Mouse (Mus musculus) adrenal gland, postnatal 0 days (tissue): ENCODE results near the gene Gm21149. TPM values are rescaled to one million over a fixed set of nuclear protein-coding genes. Genes with fewer than 3 reads are reported as not detected.

Source experiments
- polyA plus RNA-seq: library from polyadenylated mRNA; unstranded; fragments of >200 nt; fragmentation: Nextera tagmentation; extraction: Ambion mirVana; gene quantifications from 2 replicates; pipeline ENCODE4 v1.2.1, GENCODE M21; 2015

Gm21149 gene
- 0.16 and 0.18 TPM in 2 replicates for polyA plus RNA-seq

DNA sequence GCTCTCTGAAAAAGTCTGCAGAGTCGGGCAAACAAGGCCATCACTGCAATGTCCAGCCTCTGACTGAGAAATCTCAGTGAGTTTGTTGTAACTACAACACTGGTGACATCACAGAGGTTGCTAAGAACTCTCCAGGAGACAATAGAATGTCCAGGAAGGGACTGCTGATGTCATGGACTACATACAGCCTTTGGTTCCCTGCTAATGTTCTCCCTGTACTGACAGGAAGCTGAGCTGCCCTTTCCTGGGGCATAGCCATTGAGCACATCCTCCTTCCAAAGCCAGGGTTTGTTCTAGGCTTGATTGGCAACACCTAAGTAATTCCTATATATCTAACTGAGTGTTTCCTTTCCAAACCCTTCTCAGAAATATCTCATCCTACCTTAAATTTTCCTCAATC is at the start of gene Gm21149:
TSS of gene Gm21149 (minus strand) at position 101 of the 400 bp plus-strand sequence.

Other genes starting within 250 kb of the Gm21149 start
- gene Gm21190, start 52.7 kb upstream of the Gm21149 start, polyA plus RNA-seq, result not detected in 2 replicates
- 0.11 and 0.21 TPM in 2 replicates for gene Gm21083, start 100.8 kb upstream of the Gm21149 start, polyA plus RNA-seq
- gene Speer4d, start 142.5 kb upstream of the Gm21149 start, polyA plus RNA-seq, result 0.17 TPM in 1 of 2 replicates, not detected in the other
- not detected in 2 replicates for gene 4930572O03Rik, start 180.5 kb upstream of the Gm21149 start, polyA plus RNA-seq
- gene Speer4c, start 237.7 kb upstream of the Gm21149 start, polyA plus RNA-seq, result not detected in 2 replicates